Mouse (Mus musculus) right cerebral cortex, postnatal 36 days (tissue): ENCODE results near the gene Arhgap6.

ENCODE experiments used
- DNase-seq, 2 experiments: peaks; one replicate each; pipeline ENCODE4 v3.0.0; 2022; ENCODE audit warnings: low spot score in 2 of 2, mixed read lengths in 1 of 2

Gene Arhgap6

DNA sequence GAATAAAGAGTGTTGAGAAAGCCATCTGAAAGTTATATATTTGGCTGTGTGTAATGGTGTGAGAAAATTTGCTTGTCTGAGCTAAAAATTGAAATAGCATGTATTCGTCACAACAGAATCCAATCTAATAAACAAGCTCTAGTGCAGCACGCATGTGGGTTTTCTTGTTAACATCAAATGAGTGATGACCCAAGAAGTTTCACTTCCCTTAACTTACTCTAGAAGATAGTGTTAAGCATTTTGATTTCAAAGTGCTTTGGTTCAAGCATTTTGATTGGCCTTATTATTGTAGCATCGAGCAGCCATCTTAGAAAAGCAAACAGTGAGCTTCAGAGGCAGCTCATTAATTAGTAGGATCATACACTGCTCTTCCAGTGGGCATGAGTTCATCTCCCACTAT lies 315.1 kb downstream of the Arhgap6 start:
- no peak for DNase-seq

DNA sequence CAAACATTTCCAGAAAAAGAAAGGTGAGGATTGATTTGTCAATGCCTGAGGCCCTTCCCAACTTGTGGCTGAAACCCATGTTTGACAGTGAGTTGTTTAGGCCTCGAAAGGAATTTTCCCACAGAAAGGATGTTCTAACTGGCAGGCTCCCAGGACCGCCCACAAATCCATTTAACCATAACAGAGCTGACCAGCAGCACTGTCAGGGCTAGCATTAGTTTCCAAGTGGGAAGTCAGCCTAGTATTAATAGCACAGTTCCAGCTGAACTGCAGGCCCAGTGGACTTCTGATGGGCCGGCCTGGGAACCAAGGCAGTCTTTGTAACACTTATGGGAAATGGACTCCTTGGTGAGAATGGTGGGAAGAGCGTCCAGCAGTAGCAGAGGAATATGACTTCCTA lies 317.8 kb downstream of the Arhgap6 start:
- no peak for DNase-seq

DNA sequence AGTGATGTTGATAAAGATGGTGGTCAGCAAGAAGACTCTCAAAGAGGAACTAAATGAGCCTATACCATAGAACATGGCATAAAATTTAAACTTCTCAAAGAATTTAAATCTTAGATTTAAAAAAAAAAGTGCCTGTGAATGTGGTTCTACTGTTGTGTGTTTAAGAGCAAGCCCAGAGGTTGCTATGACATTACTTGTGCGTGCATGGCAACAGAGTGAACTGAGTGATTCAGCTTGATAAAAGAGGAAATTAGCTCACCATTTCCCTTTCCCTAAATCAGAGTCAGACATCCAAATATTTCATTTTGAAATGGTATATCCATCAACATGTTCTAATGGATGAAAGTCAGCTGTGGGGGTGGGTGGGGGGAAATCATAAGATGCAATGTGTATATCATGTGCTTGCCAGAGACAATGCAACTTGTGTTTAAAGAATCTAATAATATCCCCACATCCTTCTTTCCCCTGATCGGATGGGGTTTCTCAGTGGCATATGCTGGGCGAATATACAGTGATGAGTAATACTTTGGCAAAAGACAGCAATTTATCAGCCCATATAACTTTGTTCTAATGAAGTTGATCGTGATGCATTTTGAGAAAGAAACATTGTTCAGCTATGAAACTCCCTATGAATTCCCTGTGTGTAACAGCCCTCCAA lies 328.3 kb downstream of the Arhgap6 start:
- no peak for DNase-seq

DNA sequence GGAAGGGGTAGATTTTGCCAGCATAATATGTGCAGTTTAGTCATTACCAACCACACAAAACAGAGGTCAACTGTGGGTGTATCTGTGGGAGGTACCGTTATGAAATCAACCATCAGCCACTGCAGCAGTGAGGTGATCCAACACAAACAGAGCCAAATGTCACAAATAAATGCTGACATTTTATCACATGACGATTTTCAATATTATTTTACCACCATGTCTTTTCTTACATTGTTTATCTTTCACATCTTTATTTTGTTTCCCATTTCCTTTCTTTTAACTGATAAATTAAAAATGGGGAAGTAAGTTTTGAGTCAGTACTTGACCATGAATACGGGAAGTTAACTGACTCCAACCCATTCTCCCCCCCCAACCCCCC lies 328.9 kb downstream of the Arhgap6 start:
- no peak for DNase-seq

DNA sequence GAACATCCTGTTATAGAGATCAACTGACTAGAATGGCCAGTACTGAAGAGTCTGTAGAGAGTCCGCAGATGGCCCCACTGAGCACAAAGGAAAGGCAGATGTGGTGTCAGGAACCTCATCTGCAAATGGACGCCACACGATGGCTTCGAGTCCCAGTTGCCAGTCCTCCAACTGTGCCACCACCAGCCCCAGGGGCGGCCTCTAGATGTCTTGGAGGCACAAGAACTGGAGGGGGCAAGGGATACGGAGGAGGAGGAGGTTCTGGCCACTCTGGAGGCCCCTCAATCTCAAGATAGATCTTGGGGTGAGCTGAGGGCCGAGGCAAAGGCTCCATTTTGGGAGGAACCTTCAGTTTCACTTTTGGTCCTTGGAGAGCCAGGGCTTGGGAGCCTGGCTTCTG lies 344.9 kb downstream of the Arhgap6 start:
- no peak for DNase-seq

DNA sequence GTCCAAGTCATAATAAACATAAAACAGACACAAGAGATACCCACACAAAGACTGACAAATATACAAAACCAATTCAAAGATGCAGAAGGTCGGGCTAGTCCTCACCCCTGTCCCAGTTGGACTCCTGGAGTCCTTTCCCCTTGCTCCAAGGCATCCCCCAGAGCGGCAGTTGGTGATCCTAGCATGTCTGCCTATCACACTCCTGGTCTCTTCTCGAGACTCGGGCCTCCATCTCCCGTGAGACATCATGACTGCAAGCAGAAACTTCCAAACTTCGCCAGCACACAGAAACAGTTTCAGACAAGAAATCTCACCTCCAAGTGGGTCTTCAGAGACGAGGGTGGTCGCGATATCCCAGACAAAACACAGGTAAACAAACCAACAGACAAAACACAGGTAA lies 345.6 kb downstream of the Arhgap6 start:
- no peak for DNase-seq

DNA sequence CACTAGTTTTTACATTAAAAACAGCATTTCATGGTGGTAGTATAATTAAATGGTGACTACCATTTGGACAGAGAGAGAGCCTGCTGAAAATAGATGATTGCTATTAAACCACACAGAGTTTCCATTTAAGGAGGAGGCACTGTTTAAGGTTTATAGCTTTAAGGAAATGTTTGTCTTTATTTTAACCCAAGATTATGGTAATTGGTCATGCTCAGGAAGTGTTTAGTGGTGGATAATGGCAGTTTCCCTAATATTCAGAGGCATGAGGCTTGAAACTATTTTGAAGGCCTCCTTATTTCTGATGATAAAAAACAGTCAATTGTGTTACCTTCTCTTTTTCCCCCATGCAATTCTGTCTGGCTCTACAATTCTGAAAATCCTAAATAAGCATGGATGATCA lies 358.9 kb downstream of the Arhgap6 start:
- DNase-seq, result no peak

DNA sequence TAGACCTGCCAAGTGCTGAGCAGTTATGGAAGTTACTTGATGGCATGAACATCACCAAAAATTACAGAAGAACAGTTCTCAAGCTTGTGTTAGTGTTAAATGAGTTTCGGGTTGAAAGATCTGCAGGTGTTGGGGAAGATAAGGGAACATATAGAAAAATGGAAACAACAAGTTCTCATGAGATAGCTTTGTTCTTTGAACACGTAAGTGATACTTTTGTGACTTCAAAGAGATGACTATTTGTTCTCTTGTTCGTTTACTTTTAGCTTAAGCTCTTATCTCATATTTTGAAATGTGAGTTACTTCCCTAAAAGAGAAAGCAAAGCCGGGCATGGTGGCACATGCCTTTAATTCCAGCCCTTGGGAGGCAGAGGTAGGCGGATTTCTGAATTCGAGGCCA lies 363.5 kb downstream of the Arhgap6 start:
- no peak for DNase-seq

DNA sequence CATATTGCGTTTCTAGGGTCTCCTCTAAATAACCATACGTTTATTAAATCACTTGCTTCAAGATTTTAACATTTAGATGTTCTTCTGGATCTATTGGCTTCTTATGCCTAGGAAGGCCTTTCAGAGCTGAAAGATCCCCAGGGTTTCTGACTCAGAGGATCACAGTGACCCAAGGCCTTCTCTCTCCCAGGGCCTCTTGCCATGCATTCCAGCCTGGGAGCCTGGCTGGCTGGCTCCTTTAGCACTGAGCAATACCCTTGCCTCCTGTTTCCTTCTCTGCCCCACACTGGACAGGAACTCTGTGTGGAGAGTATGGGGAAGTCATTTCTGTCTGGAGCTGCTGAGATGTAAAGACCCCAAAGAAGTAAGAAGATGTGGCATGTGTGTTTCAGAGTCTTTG lies 376.1 kb downstream of the Arhgap6 start:
- DNase-seq, result no peak

DNA sequence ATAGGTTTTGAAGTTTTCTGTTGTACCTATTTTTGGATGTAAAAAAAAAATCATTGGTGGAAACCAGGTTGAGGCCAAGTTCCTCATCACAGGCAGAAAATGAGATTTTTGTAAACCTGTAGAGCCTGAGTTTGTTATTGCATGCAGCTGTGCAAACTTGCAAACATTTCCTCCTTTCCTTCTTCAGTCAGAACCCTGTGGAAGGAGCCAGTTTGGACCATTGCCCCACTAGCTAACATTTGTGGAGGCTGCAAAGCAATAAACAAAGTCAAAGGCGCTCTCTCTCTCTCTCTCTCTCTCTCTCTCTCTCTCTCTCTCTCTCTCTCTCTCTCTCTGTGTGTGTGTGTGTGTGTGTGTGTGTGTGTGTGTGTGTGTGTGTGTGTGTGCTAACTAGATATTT lies 378.9 kb downstream of the Arhgap6 start:
- no peak for DNase-seq

DNA sequence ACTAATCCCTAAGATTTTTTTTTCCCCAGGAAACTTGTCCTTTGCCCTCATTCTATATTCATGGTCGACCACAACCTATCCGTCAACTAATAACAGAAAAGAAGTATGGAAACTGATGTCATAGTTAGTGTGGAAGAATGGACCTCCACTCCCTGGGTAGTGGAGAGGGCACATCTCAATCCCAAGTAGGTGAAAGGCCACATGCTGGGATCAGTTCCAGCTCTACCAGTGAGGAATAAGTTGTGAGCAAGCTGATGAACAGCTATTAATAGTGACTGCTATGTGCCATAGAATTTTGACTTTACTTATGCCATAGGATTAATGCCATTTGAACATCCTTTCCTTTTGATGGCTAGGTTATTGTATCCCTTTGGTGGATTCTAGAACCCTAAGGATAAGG lies 383.7 kb downstream of the Arhgap6 start:
- no peak for DNase-seq

DNA sequence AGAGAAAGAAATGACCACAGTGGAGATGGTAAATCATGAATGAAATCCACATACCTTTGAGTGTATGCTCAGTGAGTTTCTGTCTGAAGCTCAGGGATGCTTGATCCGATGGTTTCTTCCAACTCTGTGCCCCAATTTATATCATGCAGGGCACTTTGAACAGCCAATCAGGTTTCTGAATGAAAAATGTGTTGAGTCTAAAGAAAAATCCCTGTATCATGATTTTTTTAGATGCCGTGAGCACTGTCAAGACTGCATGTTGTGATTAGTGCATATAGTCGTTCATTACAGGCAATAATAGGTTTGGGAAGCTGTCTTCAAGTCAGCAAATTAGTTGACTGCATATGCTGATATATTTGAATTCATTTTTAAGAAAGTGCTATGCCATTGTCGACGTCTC lies 392.2 kb downstream of the Arhgap6 start, which contains the start of gene Amelx:
TSS of gene Amelx (minus strand) at position 101 of the 400 bp plus-strand sequence.
- DNase-seq, result no peak

DNA sequence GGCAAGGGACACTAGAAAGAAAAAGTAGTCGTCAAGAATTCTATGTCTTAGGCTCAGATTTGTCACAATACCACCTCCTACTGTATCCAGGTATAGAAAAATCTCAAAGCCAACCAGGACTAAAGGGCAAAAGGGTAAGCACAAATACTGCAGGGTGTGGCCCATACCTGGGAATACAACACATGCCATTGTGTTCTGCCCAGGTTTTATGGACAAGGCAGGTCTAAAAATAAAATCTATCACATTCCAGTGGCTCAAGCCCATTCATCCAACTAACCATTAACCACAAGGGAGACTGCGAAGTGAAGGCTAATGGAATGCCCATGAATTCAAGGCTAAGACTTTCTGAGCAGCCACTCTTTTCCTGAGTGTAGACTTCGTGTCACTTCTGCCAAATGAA lies 415.1 kb downstream of the Arhgap6 start:
- no peak for DNase-seq

DNA sequence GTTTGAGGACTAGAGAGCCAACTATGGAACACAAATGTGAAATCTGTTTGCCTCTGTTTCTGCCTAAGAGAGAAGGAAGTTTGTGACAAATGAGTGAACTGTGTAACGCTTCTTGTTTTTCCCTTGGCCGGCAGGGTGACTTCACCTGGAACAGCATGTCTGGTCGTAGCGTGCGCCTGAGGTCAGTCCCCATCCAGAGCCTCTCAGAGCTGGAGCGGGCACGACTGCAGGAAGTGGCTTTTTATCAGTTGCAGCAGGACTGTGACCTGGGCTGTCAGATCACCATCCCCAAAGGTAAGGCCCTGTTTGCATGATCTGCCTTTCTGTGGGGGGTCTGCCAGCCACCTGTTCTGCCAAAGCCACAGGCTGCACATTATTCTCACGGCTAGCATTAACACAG lies 425.2 kb downstream of the Arhgap6 start:
- DNase-seq, result no peak

DNA sequence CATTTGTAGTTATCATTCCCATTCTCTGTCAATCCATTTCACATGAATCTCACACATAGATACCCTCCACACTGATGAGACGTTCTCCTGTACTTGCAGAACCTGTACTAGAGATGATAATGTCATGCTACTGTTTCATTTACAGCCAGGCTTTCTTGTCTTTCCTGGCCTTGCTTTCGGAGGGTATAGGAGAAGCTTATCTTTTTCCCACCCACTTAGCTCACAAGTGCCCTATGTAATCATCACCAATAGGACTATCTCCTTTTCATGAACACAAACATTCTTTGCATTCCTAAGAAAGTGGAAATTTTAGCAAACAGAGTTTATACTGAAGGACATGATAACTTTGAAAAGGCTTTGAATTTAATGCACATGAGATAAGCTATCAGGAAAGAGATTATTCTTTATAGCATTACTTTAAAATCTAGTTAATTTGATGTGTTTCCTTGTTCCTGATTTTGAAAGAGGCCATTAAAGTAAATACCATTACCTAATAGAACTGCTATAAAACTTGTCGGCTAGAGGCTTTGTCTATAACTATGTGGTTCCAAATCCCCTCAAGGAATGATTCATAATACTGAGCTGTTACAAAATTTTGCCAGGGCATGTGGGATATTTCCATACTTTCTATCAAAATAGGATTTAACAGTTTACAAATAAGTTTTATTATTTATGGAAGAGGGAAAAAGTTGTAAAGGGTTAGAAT lies 427.6 kb downstream of the Arhgap6 start:
- DNase-seq, result no peak

DNA sequence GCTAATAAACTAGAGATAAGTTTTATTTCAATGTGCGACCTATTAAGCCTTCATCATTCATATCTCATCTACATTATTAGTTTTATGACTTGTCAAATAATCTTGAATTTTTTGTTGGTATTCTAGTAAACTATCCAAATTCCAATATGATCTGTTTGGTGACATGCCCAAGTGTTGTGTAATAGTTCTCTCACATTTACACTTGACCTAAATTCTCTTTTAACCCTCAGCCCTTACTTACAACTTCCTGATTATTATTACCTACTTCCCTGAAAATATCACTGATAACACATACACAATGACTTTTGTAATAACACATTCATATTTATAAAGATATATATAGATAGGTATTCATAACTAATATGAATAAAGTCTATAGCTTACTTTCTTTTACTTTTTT lies 461.0 kb downstream of the Arhgap6 start:
- DNase-seq, result no peak

DNA sequence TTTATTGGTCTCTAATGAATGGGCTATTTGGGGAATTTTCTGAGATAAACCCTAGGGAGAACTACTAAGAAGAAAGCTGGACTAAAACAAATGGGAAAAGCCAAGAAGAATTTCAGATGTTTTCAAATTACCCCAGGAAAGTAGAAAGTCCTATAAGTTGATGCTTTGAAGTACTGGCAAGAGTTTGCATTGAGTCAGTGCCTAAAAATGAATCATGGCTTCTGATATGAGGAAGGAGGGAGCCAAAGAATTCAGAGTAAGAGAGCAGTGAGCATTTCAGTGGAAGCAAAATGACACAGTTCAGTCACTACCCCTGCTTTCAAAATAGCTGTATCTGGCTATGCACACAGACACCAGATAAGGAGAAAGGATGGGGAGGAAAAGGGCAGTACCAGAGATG lies 461.8 kb downstream of the Arhgap6 start:
- no peak for DNase-seq

DNA sequence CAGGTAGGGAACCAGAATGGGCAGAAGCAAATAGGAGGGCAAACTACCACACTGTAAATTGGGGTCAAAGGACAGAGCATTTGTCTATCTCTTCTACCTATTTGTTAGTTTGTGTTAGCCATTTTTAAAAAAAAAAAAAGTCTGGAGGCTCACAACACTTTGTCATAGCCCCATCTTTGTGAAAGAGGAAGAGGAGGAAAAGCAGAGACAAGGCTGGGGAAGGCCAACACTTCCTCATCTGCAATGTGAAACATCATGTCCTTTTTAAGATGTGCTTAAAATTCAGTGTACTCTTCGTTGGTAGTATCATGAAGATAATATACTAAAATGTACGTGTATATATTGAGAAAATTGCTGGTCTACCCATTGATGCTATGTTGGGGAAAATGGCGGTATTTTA lies 466.1 kb downstream of the Arhgap6 start:
- DNase-seq, result no peak

DNA sequence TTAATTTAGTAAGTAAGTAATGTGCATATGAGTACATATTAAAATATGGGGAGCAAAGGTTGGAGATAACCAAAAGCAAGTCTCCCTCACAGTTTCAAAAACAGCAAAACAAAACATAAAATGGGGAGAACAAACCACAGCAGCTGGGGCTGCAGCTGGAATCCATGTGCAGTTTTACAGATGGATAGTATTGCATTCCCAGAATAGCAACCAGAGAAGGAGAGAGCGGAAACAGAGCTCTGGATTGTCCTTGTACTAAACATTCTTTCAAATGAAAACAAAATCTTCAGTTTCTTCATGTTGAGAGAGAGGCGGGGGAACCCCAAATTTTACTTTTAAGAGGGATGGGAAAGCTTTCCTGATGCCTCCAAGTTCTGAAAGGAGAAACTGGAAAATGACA lies 467.3 kb downstream of the Arhgap6 start:
- no peak for DNase-seq

DNA sequence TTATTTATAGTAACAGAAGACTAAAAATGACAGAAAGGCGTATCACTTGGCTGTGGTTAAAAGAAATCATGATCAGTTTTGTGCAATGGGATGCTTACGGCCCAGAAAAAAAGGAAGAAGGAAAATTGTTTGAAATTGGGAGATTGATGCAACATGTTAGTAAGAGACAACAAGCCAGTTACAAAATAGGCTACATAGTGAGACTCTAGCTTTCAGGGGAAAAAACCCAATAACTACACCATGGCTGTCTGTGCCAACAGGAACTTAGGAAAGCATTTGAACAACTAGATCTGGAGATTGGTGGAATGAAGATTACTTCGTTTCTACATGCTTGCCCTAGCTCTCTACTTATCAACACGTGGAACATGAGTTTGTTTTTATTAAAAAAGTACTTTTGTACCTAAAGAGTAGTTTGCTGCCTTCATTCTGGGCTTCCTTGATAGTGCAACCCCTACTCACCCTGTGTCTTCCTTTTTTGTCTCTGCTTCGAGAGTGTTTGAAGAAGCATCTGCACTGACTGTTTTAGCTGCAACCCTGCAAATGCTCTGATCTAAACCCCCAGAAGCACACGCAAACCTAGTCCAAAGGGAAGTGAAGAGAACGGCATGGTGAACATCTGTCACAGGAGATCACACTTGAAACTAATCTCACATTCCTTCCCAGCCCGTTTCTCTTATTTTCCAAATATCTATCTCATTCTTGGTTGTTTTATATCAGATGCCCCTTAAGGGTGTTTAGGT lies 468.7 kb downstream of the Arhgap6 start:
- no peak for DNase-seq

DNA sequence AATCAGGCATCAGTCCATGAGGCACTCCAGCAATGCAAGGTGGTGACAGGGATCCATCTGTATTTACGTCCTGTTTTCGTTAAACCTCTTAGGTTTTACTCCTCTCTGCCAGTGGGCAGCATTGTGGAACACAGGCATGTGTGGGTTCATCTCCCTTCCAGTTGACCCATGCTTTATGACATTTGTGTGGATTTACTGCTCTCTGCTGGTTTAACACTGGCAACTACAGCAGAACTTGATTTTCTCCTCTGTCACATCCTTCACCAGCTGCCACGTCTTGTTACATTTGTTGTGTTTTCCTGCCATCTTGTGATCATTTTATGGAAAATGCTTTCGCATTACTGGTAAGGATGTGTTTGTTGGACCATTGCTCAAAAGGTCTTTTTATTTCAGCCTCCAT lies 504.7 kb downstream of the Arhgap6 start:
- no peak for DNase-seq

DNA sequence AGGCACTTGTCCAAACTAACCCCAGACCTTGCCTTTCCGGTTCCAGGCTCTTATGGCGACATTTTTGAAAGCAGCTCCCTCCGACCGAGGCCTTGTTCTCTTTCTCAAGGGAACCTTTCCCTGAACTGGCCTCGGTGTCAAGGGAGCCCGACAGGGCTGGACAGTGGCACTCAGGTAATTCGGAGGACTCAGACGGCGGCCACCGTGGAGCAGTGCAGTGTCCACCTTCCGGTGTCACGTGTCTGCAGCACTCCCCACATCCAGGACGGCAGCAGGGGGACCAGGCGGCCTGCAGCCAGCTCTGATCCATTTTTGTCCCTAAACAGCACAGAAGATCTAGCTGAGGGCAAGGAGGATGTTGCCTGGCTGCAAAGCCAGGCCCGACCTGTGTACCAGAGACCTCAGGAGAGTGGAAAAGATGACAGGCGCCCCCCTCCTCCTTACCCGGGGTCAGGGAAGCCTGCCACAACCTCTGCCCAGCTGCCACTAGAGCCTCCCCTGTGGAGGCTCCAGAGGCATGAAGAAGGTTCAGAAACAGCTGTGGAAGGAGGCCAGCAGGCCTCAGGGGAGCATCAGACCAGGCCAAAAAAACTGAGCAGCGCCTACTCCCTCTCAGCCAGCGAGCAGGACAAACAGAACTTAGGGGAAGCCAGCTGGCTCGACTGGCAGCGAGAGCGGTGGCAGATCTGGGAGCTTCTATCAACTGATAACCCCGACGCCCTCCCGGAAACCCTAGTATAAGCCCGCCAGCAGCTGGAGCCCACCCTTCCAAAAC lies 507.6 kb downstream of the Arhgap6 start:
- DNase-seq, result no peak
